Mouse (Mus musculus) C2C12 (cell line): Measurements from ENCODE around the gene Gfpt2. TPM values are rescaled to one million over a fixed set of nuclear protein-coding genes. Genes with fewer than 3 reads are reported as not detected.
"Not testable (repeated sequence)": the region's sequence is repeated elsewhere in the genome, so short reads cannot be mapped to it uniquely, and the experiment has no call there.

ENCODE experiments used
- H3K27me3 ChIP-seq: one replicate; pipeline ENCODE4 v1.6.1; 2011; ENCODE audit not compliant: control insufficient read depth, insufficient read depth, insufficient read length
- H3K36me3 ChIP-seq: one replicate; pipeline ENCODE4 v1.6.1; 2011; ENCODE audit not compliant: control insufficient read depth, insufficient read depth
- H3K4me3 ChIP-seq: one replicate; pipeline ENCODE4 v1.5.1; 2011; ENCODE audit warnings: mild to moderate bottlenecking, control low read depth; ENCODE audit not compliant: poor library complexity, insufficient read depth, severe bottlenecking
- H3K79me2 ChIP-seq: one replicate; pipeline ENCODE4 v1.6.1; 2011; ENCODE audit not compliant: control insufficient read depth, insufficient read depth
- H3K79me3 ChIP-seq: one replicate; pipeline ENCODE4 v1.6.1; 2011; ENCODE audit warnings: low read depth, control low read depth
- H3ac ChIP-seq: one replicate; pipeline ENCODE3; 2011; ENCODE audit warnings: low read depth; ENCODE audit not compliant: control insufficient read depth, insufficient read length
- CEBPB ChIP-seq: IDR thresholded peaks from one replicate; pipeline ENCODE4 v1.6.1; 2011; ENCODE audit warnings: low read depth, mild to moderate bottlenecking, control low read depth, moderate library complexity
- CTCF ChIP-seq: IDR thresholded peaks from one replicate; pipeline ENCODE4 v1.5.1; 2011; ENCODE audit not compliant: control insufficient read depth, insufficient read depth, insufficient read length
- FOSL1 ChIP-seq: IDR thresholded peaks from one replicate; pipeline ENCODE4 v1.8.0; 2011; ENCODE audit warnings: mild to moderate bottlenecking, low read length; ENCODE audit not compliant: poor library complexity, insufficient read depth, severe bottlenecking
- MAX ChIP-seq: IDR thresholded peaks from one replicate; pipeline ENCODE4 v1.6.1; 2011; ENCODE audit warnings: mild to moderate bottlenecking, control low read depth
- MYOD1 ChIP-seq: IDR thresholded peaks from one replicate; pipeline ENCODE4 v1.6.1; 2011; ENCODE audit warnings: low read depth; ENCODE audit not compliant: control insufficient read depth, insufficient read length
- MYOG ChIP-seq: IDR thresholded peaks from one replicate; pipeline ENCODE4 v1.6.1; 2011; ENCODE audit not compliant: control insufficient read depth, insufficient read length; ENCODE audit errors: extremely low read depth
- USF1 ChIP-seq: IDR thresholded peaks from one replicate; pipeline ENCODE4 v1.6.1; 2011; ENCODE audit warnings: low read depth, mild to moderate bottlenecking, control low read depth, moderate library complexity
- polyA plus RNA-seq: library from polyadenylated mRNA; unstranded; fragments of >200 nt; fragmentation: generic; extraction: Trizol; gene quantifications from one replicate; pipeline ENCODE4 v1.2.1, GENCODE M21; 2012; ENCODE audit warnings: missing spikeins

Gene Gfpt2
- polyA plus RNA-seq, 1 experiment = 0.02 TPM

GRCm38 (mm10) chr11:49766137-49766411, 27.9 kb upstream of the Gfpt2 start:
- Histone ChIP-seq H3K4me3 (no peak overlapping the region), H3K79me2 (no peaks in the 10 kb centered on the region), H3ac (no peak overlapping the region), H3K79me3 (no peaks in the 10 kb centered on the region), H3K36me3 (no peaks in the 10 kb centered on the region), H3K27me3 (peaks cover 6% of the 10 kb centered on the region)
- TF ChIP-seq MYOG (no peak), CTCF (no peak), MYOD1 (no peak), FOSL1 (no peak), USF1 (no peak), CEBPB (no peak), MAX (no peak)

- not testable (repeated sequence) for H3ac ChIP-seq, H3K4me3 ChIP-seq, H3K79me2 ChIP-seq, H3K79me3 ChIP-seq, H3K36me3 ChIP-seq, H3K27me3 ChIP-seq
Observed at GRCm38 (mm10) chr11:49767497-49767896, 26.5 kb upstream of the Gfpt2 start.

- peaks cover 3% of the 10 kb centered on the region for H3K27me3 ChIP-seq
- H3K4me3 ChIP-seq = no peak overlapping the region
- H3K79me2 ChIP-seq = no peaks in the 10 kb centered on the region
- H3K36me3 ChIP-seq = no peaks in the 10 kb centered on the region
- no peaks in the 10 kb centered on the region for H3K79me3 ChIP-seq
- no peak for TF ChIP-seq MYOD1
- TF ChIP-seq CEBPB = no peak
- TF ChIP-seq USF1 = no peak
- no peak for TF ChIP-seq CTCF
- no peak for TF ChIP-seq MAX
- TF ChIP-seq MYOG = no peak
- TF ChIP-seq FOSL1 = no peak
- H3ac ChIP-seq = no peak overlapping the region
Observed at GRCm38 (mm10) chr11:49768781-49769180, 25.2 kb upstream of the Gfpt2 start.

- H3ac ChIP-seq = no peak overlapping the region
- H3K79me3 ChIP-seq = no peaks in the 10 kb centered on the region
- H3K27me3 ChIP-seq = peaks cover 3% of the 10 kb centered on the region
- no peak overlapping the region for H3K4me3 ChIP-seq
- H3K36me3 ChIP-seq = no peaks in the 10 kb centered on the region
- no peaks in the 10 kb centered on the region for H3K79me2 ChIP-seq
- no peak for TF ChIP-seq USF1
- no peak for TF ChIP-seq FOSL1
- TF ChIP-seq MYOG = no peak
- no peak for TF ChIP-seq MYOD1
- no peak for TF ChIP-seq CEBPB
- no peak for TF ChIP-seq MAX
- TF ChIP-seq CTCF = no peak
Observed at GRCm38 (mm10) chr11:49770676-49771550, 23.1 kb upstream of the Gfpt2 start.

- no peak for TF ChIP-seq USF1
- no peak for TF ChIP-seq MAX
- no peak for TF ChIP-seq FOSL1
- no peak for TF ChIP-seq MYOG
- TF ChIP-seq CTCF = no peak
- TF ChIP-seq MYOD1 = no peak
- no peak for TF ChIP-seq CEBPB
- Histone ChIP-seq H3K36me3 (no peaks in the 10 kb centered on the region), H3K79me3 (no peaks in the 10 kb centered on the region), H3ac (no peak overlapping the region), H3K4me3 (no peak overlapping the region), H3K79me2 (no peaks in the 10 kb centered on the region), H3K27me3 (no peaks in the 10 kb centered on the region)
Observed at GRCm38 (mm10) chr11:49772251-49772650, 21.7 kb upstream of the Gfpt2 start.

DNA sequence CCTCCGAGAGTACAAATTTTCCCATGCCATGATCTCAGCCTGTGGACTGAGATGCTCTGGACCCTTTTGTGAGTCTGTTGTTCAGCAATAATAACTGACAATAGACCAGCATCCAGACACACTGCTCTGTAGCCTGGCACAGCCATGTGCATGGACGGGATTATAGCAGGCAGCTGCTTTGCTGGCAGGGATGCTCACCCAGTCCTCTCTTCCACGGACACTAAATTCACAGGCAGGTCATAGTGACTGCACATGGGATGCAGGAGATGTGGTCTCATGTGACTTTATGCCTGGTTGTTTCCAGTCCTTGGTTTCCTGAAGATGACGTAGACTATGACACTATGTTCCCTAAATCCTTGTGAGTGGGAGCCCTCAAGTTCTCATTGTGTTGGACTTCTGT, 19.1 kb upstream of the Gfpt2 start:
- Histone ChIP-seq H3K36me3 (no peaks in the 10 kb centered on the region), H3K79me3 (no peaks in the 10 kb centered on the region), H3K4me3 (no peak overlapping the region), H3ac (no peak overlapping the region), H3K79me2 (no peaks in the 10 kb centered on the region), H3K27me3 (peaks cover 9% of the 10 kb centered on the region)
- TF ChIP-seq USF1 (no peak), CTCF (no peak), CEBPB (no peak), MAX (no peak), FOSL1 (no peak), MYOD1 (no peak), MYOG (no peak)
